Mouse (Mus musculus): ENCODE data around the gene Eri3. TPM values are rescaled to one million over a fixed set of nuclear protein-coding genes. Genes with fewer than 3 reads are reported as not detected.

The Eri3 gene
- polyA plus RNA-seq, 1 experiment from 2014 or later, result 148 TPM

GRCm38 (mm10) chr4:117608265-117608664 lies 58.1 kb downstream of the Eri3 start:
- Histone ChIP-seq H3K9ac (replicated peaks) (no peak overlapping the region), H3K27me3 (no peaks in the 10 kb centered on the region), H3K9me3 (no peaks in the 10 kb centered on the region), H3K4me2 (replicated peaks) (no peak overlapping the region), H3K4me3 (no peak overlapping the region), H3K27ac (replicated peaks) (0 out of 2 replicates have a peak overlapping the region, but pooled peaks have one; percentile 5), H3K36me3 (peaks cover 33% of the 10 kb centered on the region), H3K4me1 (peaks cover 30% of the 10 kb centered on the region)
- ATAC-seq (ENCODE audit: low FRiP score, low read depth), result no peak
- WGBS, result 75% methylated on average over 9 of the region's 9 CpGs

- no peaks in the 10 kb centered on the region for H3K27me3 ChIP-seq
These were observed 59.3 kb downstream of the Eri3 start for GRCm38 (mm10) chr4:117609371-117610039.

GRCm38 (mm10) chr4:117611385-117611784 lies 61.2 kb downstream of the Eri3 start:
- WGBS, result 85% methylated on average over 4 of the region's 4 CpGs
- Histone ChIP-seq H3K4me3 (no peak overlapping the region), H3K27me3 (no peaks in the 10 kb centered on the region), H3K27ac (replicated peaks) (no peak overlapping the region), H3K9ac (replicated peaks) (no peak overlapping the region), H3K4me2 (replicated peaks) (no peak overlapping the region), H3K4me1 (peaks cover 8% of the 10 kb centered on the region; the same call in 1 of the 2 replicates), H3K36me3 (peaks cover 50% of the 10 kb centered on the region), H3K9me3 (no peaks in the 10 kb centered on the region)
- no peak for ATAC-seq (ENCODE audit: low FRiP score, low read depth)

More at GRCm38 (mm10) chr4:117609371-117610039, 59.3 kb downstream of the Eri3 start:
- Histone ChIP-seq H3K27ac (replicated peaks) (0 out of 2 replicates have a peak overlapping the region, but pooled peaks have one; percentile 4), H3K4me1 (peaks cover 27% of the 10 kb centered on the region), H3K4me3 (no peak overlapping the region), H3K9ac (replicated peaks) (no peak overlapping the region), H3K9me3 (no peaks in the 10 kb centered on the region), H3K4me2 (replicated peaks) (no peak overlapping the region), H3K36me3 (peaks cover 39% of the 10 kb centered on the region)
- ATAC-seq (ENCODE audit: low FRiP score, low read depth), result no peak
- WGBS, result 64% methylated on average over 7 of the region's 7 CpGs

GRCm38 (mm10) chr4:117611814-117612213 lies 61.6 kb downstream of the Eri3 start:
- Histone ChIP-seq H3K36me3 (peaks cover 54% of the 10 kb centered on the region), H3K27me3 (no peaks in the 10 kb centered on the region)

GRCm38 (mm10) chr4:117612713-117613112 lies 62.5 kb downstream of the Eri3 start:
- 95% methylated on average over 5 of the region's 5 CpGs for WGBS
- peaks cover 8% of the 10 kb centered on the region; the same call in 1 of the 2 replicates for H3K4me1 ChIP-seq
- H3K9ac ChIP-seq (replicated peaks), result no peak overlapping the region
- H3K27me3 ChIP-seq, result no peaks in the 10 kb centered on the region
- peaks cover 53% of the 10 kb centered on the region for H3K36me3 ChIP-seq
- no peak overlapping the region for H3K4me3 ChIP-seq
- H3K9me3 ChIP-seq, result no peaks in the 10 kb centered on the region
- no peak overlapping the region for H3K27ac ChIP-seq (replicated peaks)
- ATAC-seq (ENCODE audit: low FRiP score, low read depth), result no peak
- H3K4me2 ChIP-seq (replicated peaks), result no peak overlapping the region

More at GRCm38 (mm10) chr4:117611814-117612213, 61.6 kb downstream of the Eri3 start:
- Histone ChIP-seq H3K4me2 (replicated peaks) (no peak overlapping the region), H3K9ac (replicated peaks) (no peak overlapping the region), H3K4me1 (peaks cover 8% of the 10 kb centered on the region; the same call in 1 of the 2 replicates), H3K27ac (replicated peaks) (no peak overlapping the region), H3K9me3 (no peaks in the 10 kb centered on the region), H3K4me3 (no peak overlapping the region)
- ATAC-seq (ENCODE audit: low FRiP score, low read depth), result no peak
- WGBS, result 83% methylated on average over 2 of the region's 2 CpGs

- Histone ChIP-seq H3K4me1 (peaks cover 5% of the 10 kb centered on the region; the same call in 1 of the 2 replicates), H3K27ac (replicated peaks) (no peak overlapping the region), H3K9me3 (no peaks in the 10 kb centered on the region), H3K27me3 (no peaks in the 10 kb centered on the region), H3K4me3 (no peak overlapping the region), H3K4me2 (replicated peaks) (no peak overlapping the region), H3K36me3 (peaks cover 48% of the 10 kb centered on the region), H3K9ac (replicated peaks) (no peak overlapping the region)
- WGBS, result 96% methylated on average over 4 of the region's 4 CpGs
- ATAC-seq (ENCODE audit: low FRiP score, low read depth), result no peak
These were observed 63.1 kb downstream of the Eri3 start for GRCm38 (mm10) chr4:117613153-117613773.

- no peak for ATAC-seq (ENCODE audit: low FRiP score, low read depth)
These were observed 66.4 kb downstream of the Eri3 start for GRCm38 (mm10) chr4:117616600-117616999.

GRCm38 (mm10) chr4:117622270-117622669 lies 72.1 kb downstream of the Eri3 start:
- ATAC-seq (ENCODE audit: low FRiP score, low read depth), result no peak
- Histone ChIP-seq H3K27ac (replicated peaks) (no peak overlapping the region), H3K4me2 (replicated peaks) (no peak overlapping the region), H3K9me3 (no peaks in the 10 kb centered on the region), H3K27me3 (no peaks in the 10 kb centered on the region), H3K4me3 (no peak overlapping the region), H3K36me3 (peaks cover 18% of the 10 kb centered on the region), H3K4me1 (no peaks in the 10 kb centered on the region), H3K9ac (replicated peaks) (no peak overlapping the region)
- WGBS, result 91% methylated on average over 5 of the region's 5 CpGs

More at GRCm38 (mm10) chr4:117616600-117616999, 66.4 kb downstream of the Eri3 start:
- H3K4me2 ChIP-seq (replicated peaks), result no peak overlapping the region
- no peaks in the 10 kb centered on the region for H3K27me3 ChIP-seq
- no peaks in the 10 kb centered on the region for H3K4me1 ChIP-seq
- peaks cover 47% of the 10 kb centered on the region for H3K36me3 ChIP-seq
- 92% methylated on average over 4 of the region's 4 CpGs for WGBS
- no peaks in the 10 kb centered on the region for H3K9me3 ChIP-seq
- H3K4me3 ChIP-seq, result no peak overlapping the region
- no peak overlapping the region for H3K27ac ChIP-seq (replicated peaks)
- H3K9ac ChIP-seq (replicated peaks), result no peak overlapping the region

GRCm38 (mm10) chr4:117623025-117623424 lies 72.9 kb downstream of the Eri3 start:
- H3K36me3 ChIP-seq, result peaks cover 15% of the 10 kb centered on the region
- no peaks in the 10 kb centered on the region for H3K9me3 ChIP-seq
- no peaks in the 10 kb centered on the region for H3K27me3 ChIP-seq
- no peak overlapping the region for H3K27ac ChIP-seq (replicated peaks)
- H3K4me3 ChIP-seq, result no peak overlapping the region
- H3K9ac ChIP-seq (replicated peaks), result no peak overlapping the region
- no peaks in the 10 kb centered on the region for H3K4me1 ChIP-seq
- 79% methylated on average over 2 of the region's 2 CpGs for WGBS
- ATAC-seq (ENCODE audit: low FRiP score, low read depth), result no peak
- H3K4me2 ChIP-seq (replicated peaks), result no peak overlapping the region

- H3K9ac ChIP-seq (replicated peaks), result no peak overlapping the region
- H3K27me3 ChIP-seq, result no peaks in the 10 kb centered on the region
- no peak overlapping the region for H3K4me2 ChIP-seq (replicated peaks)
- H3K9me3 ChIP-seq, result no peaks in the 10 kb centered on the region
- no peak overlapping the region for H3K27ac ChIP-seq (replicated peaks)
- no peaks in the 10 kb centered on the region for H3K4me1 ChIP-seq
- 89% methylated on average over 5 of the region's 5 CpGs for WGBS
- peaks cover 11% of the 10 kb centered on the region for H3K36me3 ChIP-seq
- H3K4me3 ChIP-seq, result no peak overlapping the region
- ATAC-seq (ENCODE audit: low FRiP score, low read depth), result no peak
These were observed 74.5 kb downstream of the Eri3 start for GRCm38 (mm10) chr4:117624660-117625059.

- Histone ChIP-seq H3K4me2 (replicated peaks) (no peak overlapping the region), H3K4me3 (no peak overlapping the region), H3K27me3 (no peaks in the 10 kb centered on the region), H3K9ac (replicated peaks) (no peak overlapping the region), H3K9me3 (0 out of 2 replicates have a peak, but pooled peaks cover 4% of the 10 kb centered on the region), H3K4me1 (0 out of 2 replicates have a peak, but pooled peaks cover 3% of the 10 kb centered on the region), H3K27ac (replicated peaks) (no peak overlapping the region), H3K36me3 (peaks cover 8% of the 10 kb centered on the region)
- WGBS, result 61% methylated on average over 1 of the region's 1 CpGs
- no peak for ATAC-seq (ENCODE audit: low FRiP score, low read depth)
These were observed 78.3 kb downstream of the Eri3 start for GRCm38 (mm10) chr4:117628464-117628863.

- Histone ChIP-seq H3K36me3 (peaks cover 4% of the 10 kb centered on the region), H3K4me1 (0 out of 2 replicates have a peak, but pooled peaks cover 3% of the 10 kb centered on the region), H3K27ac (replicated peaks) (peak overlapping the region; percentile 46; the same call in 1 of the 2 replicates), H3K4me2 (replicated peaks) (no peak overlapping the region), H3K4me3 (no peak overlapping the region), H3K27me3 (no peaks in the 10 kb centered on the region), H3K9ac (replicated peaks) (no peak overlapping the region), H3K9me3 (0 out of 2 replicates have a peak, but pooled peaks cover 4% of the 10 kb centered on the region)
- no peak for ATAC-seq (ENCODE audit: low FRiP score, low read depth)
- WGBS, result 83% methylated on average over 6 of the region's 6 CpGs
These were observed 80.0 kb downstream of the Eri3 start for GRCm38 (mm10) chr4:117630053-117630670.

Measured in midbrain, embryonic 12.5 days (tissue).